1 mouse cellular context compared by ENCODE assay signal in the genomic region with DNA sequence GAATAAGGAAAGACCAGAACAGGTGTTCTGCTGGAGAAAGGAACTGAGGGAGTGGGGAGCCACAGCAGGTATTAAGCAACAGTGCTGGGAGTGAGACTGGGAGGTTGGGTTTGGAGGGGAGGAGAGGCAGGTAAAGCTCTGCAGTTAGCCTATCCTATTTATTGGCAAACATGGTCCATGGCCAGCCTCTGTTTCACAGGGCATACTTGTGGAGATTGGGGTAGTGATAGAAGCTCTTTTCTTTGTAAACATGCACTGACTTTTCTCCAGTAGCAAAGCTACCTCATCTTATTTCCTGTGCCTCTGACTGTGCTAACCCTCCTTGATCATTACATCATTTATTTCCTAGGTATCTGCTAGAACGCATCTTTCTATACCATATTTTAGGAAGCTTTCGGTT.
TF ChIP-seq lines count a peak whose summit lies in the region.

No protein-coding gene starts in this region.

TF ChIP-seq in MEL, 35 proteins besides CTCF, POLR2A, EP300 and RAD21 (continued from another document):
- TF ChIP-seq RCOR1 (IDR thresholded peaks at IDR 0.05; ENCODE audit: low read depth, low read length) (no peak), CHD1 (IDR thresholded peaks at IDR 0.05; ENCODE audit: low read depth, low read length) (no peak), CHD2 (IDR thresholded peaks at IDR 0.05; ENCODE audit: low read length) (no peak), MEF2A (IDR thresholded peaks at IDR 0.05; ENCODE audit: extremely low read depth, insufficient replicate concordance, low read depth, low read length, poor library complexity, severe bottlenecking) (no peak), UBTF (IDR thresholded peaks at IDR 0.05; ENCODE audit: borderline replicate concordance, insufficient read depth, low read depth, low read length) (no peak), BHLHE40 (IDR thresholded peaks at IDR 0.05; ENCODE audit: borderline replicate concordance, low read depth, low read length) (no peak), GABPA (IDR thresholded peaks at IDR 0.05; ENCODE audit: low read depth, low read length) (no peak)
